Mouse (Mus musculus): ENCODE data around the gene Ctsa.
"Not testable (repeated sequence)": the region's sequence is repeated elsewhere in the genome, so short reads cannot be mapped to it uniquely, and the experiment has no call there.

DNA sequence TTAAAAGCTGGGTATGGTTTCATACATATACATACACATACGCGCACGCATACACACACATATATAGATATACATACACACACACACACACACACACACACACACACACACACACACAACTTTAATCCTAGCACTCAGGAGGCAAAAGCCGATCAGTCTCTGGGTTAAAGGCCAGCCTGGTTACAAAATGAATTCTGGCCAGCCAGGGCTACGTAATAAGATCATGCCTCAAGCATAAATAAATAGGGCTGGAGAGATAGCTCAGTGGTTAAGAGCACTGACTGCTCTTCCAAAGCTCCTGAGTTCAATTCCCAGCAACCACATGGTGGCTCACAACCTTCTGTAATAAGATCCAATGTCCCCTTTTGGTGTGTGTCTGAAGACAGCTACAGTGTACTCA lies 22.9 kb downstream of the Ctsa start:
- TF ChIP-seq CTCF, EP300 (IDR thresholded peaks at IDR 0.05; ENCODE audit: low read depth): not testable (repeated sequence)

All from liver, postnatal 0 days (tissue).